In genomic region chr2:25055409-25056155, GRCm38 (mm10) we compare ENCODE assay signal across 8 mouse cellular contexts. TPM values are rescaled to one million over a fixed set of nuclear protein-coding genes. Genes with fewer than 3 reads are reported as not detected.
DNase-seq lines count a peak whose midpoint lies in the region; ATAC-seq and TF ChIP-seq lines count a peak whose summit lies in the region.

No protein-coding gene starts in this region.

- H3K4me2 ChIP-seq in kidney, postnatal 0 days (ENCODE audit: low read length), result peak overlapping the region; percentile 89
- peak overlapping the region; percentile 85 for H3K4me2 ChIP-seq in embryonic facial prominence, embryonic 12.5 days (replicated peaks)
- H3K4me2 ChIP-seq in hindbrain, embryonic 13.5 days, result peak overlapping the region; percentile 89
- peak overlapping the region; percentile 89 for H3K4me2 ChIP-seq in midbrain, embryonic 14.5 days (ENCODE audit: low read length)

- 87% methylated on average over 21 of the region's 21 CpGs for WGBS in kidney, postnatal 0 days
- WGBS in embryonic facial prominence, embryonic 12.5 days, result 90% methylated on average over 21 of the region's 21 CpGs
- 86% methylated on average over 21 of the region's 21 CpGs for WGBS in hindbrain, embryonic 13.5 days
- WGBS in midbrain, embryonic 14.5 days, result 87% methylated on average over 21 of the region's 21 CpGs

- H3K4me1 ChIP-seq in kidney, postnatal 0 days (replicated peaks; ENCODE audit: insufficient read depth, low read length), result peaks cover 11% of the 10 kb centered on the region
- peaks cover 9% of the 10 kb centered on the region for H3K4me1 ChIP-seq in embryonic facial prominence, embryonic 12.5 days
- H3K4me1 ChIP-seq in hindbrain, embryonic 13.5 days (replicated peaks), result peaks cover 20% of the 10 kb centered on the region
- peaks cover 15% of the 10 kb centered on the region for H3K4me1 ChIP-seq in midbrain, embryonic 14.5 days (ENCODE audit: control insufficient read depth, insufficient read depth, low read length)

- no peaks in the 10 kb centered on the region for H3K9me3 ChIP-seq in kidney, postnatal 0 days (replicated peaks; ENCODE audit: low read length)
- H3K9me3 ChIP-seq in embryonic facial prominence, embryonic 12.5 days, result no peaks in the 10 kb centered on the region
- no peaks in the 10 kb centered on the region for H3K9me3 ChIP-seq in hindbrain, embryonic 13.5 days
- no peaks in the 10 kb centered on the region for H3K9me3 ChIP-seq in midbrain, embryonic 14.5 days (ENCODE audit: control insufficient read depth, low read length)

- H3K36me3 ChIP-seq in kidney, postnatal 0 days (ENCODE audit: insufficient read depth, low read length), result 0 out of 2 replicates have a peak, but pooled peaks cover 5% of the 10 kb centered on the region
- peaks cover 25% of the 10 kb centered on the region for H3K36me3 ChIP-seq in embryonic facial prominence, embryonic 12.5 days
- H3K36me3 ChIP-seq in hindbrain, embryonic 13.5 days, result peaks cover 46% of the 10 kb centered on the region
- peaks cover 43% of the 10 kb centered on the region for H3K36me3 ChIP-seq in midbrain, embryonic 14.5 days (ENCODE audit: control insufficient read depth, insufficient read depth, low read length)

- no peak for DNase-seq in kidney, postnatal 0 days (ENCODE audit: low spot score)
- no peak for DNase-seq in kidney, adult 11 months
- DNase-seq in midbrain, embryonic 14.5 days, result no peak
- no peak for DNase-seq in urinary bladder, postnatal 36 days (ENCODE audit: low spot score in 2 of 2)
- DNase-seq in right cerebral cortex, postnatal 14 days, result no peak

- ATAC-seq in kidney, postnatal 0 days (replicated peaks; ENCODE audit: low FRiP score, low read depth), result no peak
- ATAC-seq in embryonic facial prominence, embryonic 12.5 days (ENCODE audit: insufficient number of reproducible peaks, insufficient read depth, low FRiP score, low TSS enrichment), result no peak
- ATAC-seq in hindbrain, embryonic 13.5 days (ENCODE audit: low FRiP score), result no peak
- no peak for ATAC-seq in midbrain, embryonic 14.5 days (ENCODE audit: low FRiP score, low TSS enrichment)
- no peak for ATAC-seq in megakaryocyte, adult 5-6 weeks (ENCODE audit: poor library complexity, severe bottlenecking)

- no peak overlapping the region for H3K27ac ChIP-seq in kidney, postnatal 0 days
- H3K27ac ChIP-seq in embryonic facial prominence, embryonic 12.5 days, result no peak overlapping the region
- H3K27ac ChIP-seq in hindbrain, embryonic 13.5 days, result peak overlapping the region; percentile 74
- H3K27ac ChIP-seq in midbrain, embryonic 14.5 days (replicated peaks; ENCODE audit: low read depth, low read length), result no peak overlapping the region

- peak overlapping the region; percentile 79 for H3K9ac ChIP-seq in kidney, postnatal 0 days (ENCODE audit: low read depth, low read length)
- H3K9ac ChIP-seq in embryonic facial prominence, embryonic 12.5 days, result peak overlapping the region; percentile 89; the same call in 1 of the 2 replicates
- H3K9ac ChIP-seq in hindbrain, embryonic 13.5 days, result peak overlapping the region; percentile 91
- peak overlapping the region; percentile 81 for H3K9ac ChIP-seq in midbrain, embryonic 14.5 days (replicated peaks; ENCODE audit: low read length)

- peak overlapping the region; percentile 66 for H3K4me3 ChIP-seq in kidney, postnatal 0 days (replicated peaks; ENCODE audit: low read depth, low read length)
- H3K4me3 ChIP-seq in embryonic facial prominence, embryonic 12.5 days, result peak overlapping the region; percentile 78
- H3K4me3 ChIP-seq in hindbrain, embryonic 13.5 days, result peak overlapping the region; percentile 84
- H3K4me3 ChIP-seq in midbrain, embryonic 14.5 days (replicated peaks; ENCODE audit: low read depth, low read length), result peak overlapping the region; percentile 86

- no peak for TF ChIP-seq CTCF in kidney, postnatal 0 days (IDR thresholded peaks at IDR 0.05; ENCODE audit: low read depth)

- H3K27me3 ChIP-seq in kidney, postnatal 0 days (ENCODE audit: insufficient read depth, low read length), result no peaks in the 10 kb centered on the region
- H3K27me3 ChIP-seq in embryonic facial prominence, embryonic 12.5 days, result no peaks in the 10 kb centered on the region
- H3K27me3 ChIP-seq in hindbrain, embryonic 13.5 days, result no peaks in the 10 kb centered on the region
- no peaks in the 10 kb centered on the region for H3K27me3 ChIP-seq in midbrain, embryonic 14.5 days (ENCODE audit: control insufficient read depth, insufficient read depth, low read length)

RNA-seq across cellular contexts. Expression of gene Nsmf, which starts 1.4 kb away (rescaled TPM):
- polyA plus RNA-seq in kidney, postnatal 0 days (2015; fragmentation: Nextera tagmentation; extraction: Ambion mirVana), result 71.0 and 74.6 TPM in 2 replicates
- polyA plus RNA-seq in embryonic facial prominence, embryonic 12.5 days (2016; fragmentation: Nextera tagmentation; extraction: Ambion mirVana), result 99.1 and 103 TPM in 2 replicates
- 130 and 136 TPM in 2 replicates for polyA plus RNA-seq in hindbrain, embryonic 13.5 days (2015; fragmentation: Nextera tagmentation; extraction: Ambion mirVana)
- polyA plus RNA-seq in midbrain, embryonic 14.5 days (2014; fragmentation: Nextera tagmentation; extraction: Ambion mirVana), result 99.3 and 125 TPM in 2 replicates
- total RNA-seq in megakaryocyte, adult 5-6 weeks (2015), result 6.0 and 6.9 TPM in 2 replicates
- total RNA-seq in megakaryocyte, adult 5-6 weeks (2017), result 6.4 and 10.8 TPM in 2 replicates

RNA-seq across cellular contexts. Expression of gene Entpd8, which starts 24.5 kb away (rescaled TPM):
- polyA plus RNA-seq in kidney, postnatal 0 days (2015; fragmentation: Nextera tagmentation; extraction: Ambion mirVana), result 6.2 TPM in 2 replicates
- not detected in 2 replicates for polyA plus RNA-seq in embryonic facial prominence, embryonic 12.5 days (2016; fragmentation: Nextera tagmentation; extraction: Ambion mirVana)
- polyA plus RNA-seq in hindbrain, embryonic 13.5 days (2015; fragmentation: Nextera tagmentation; extraction: Ambion mirVana), result not detected in 2 replicates
- polyA plus RNA-seq in midbrain, embryonic 14.5 days (2014; fragmentation: Nextera tagmentation; extraction: Ambion mirVana), result not detected in 2 replicates
- total RNA-seq in megakaryocyte, adult 5-6 weeks (2015), result not detected in 2 replicates
- not detected in 2 replicates for total RNA-seq in megakaryocyte, adult 5-6 weeks (2017)

RNA-seq across cellular contexts. Expression of gene Noxa1, which starts 39.4 kb away (rescaled TPM):
- 0.41 and 0.43 TPM in 2 replicates for polyA plus RNA-seq in kidney, postnatal 0 days (2015; fragmentation: Nextera tagmentation; extraction: Ambion mirVana)
- polyA plus RNA-seq in embryonic facial prominence, embryonic 12.5 days (2016; fragmentation: Nextera tagmentation; extraction: Ambion mirVana), result 0.19 TPM in 1 of 2 replicates, not detected in the other
- polyA plus RNA-seq in hindbrain, embryonic 13.5 days (2015; fragmentation: Nextera tagmentation; extraction: Ambion mirVana), result not detected in 2 replicates
- not detected in 2 replicates for polyA plus RNA-seq in midbrain, embryonic 14.5 days (2014; fragmentation: Nextera tagmentation; extraction: Ambion mirVana)
- not detected in 2 replicates for total RNA-seq in megakaryocyte, adult 5-6 weeks (2015)
- total RNA-seq in megakaryocyte, adult 5-6 weeks (2017), result not detected in 2 replicates
